Mouse (Mus musculus): ENCODE measurements at regions not wholly inside any gene's neighbourhood (a gene's known extent, or its start where the extent isn't known, plus 50 kb on each side); places are given as distances from the start of the nearest gene placed in this dataset.

DNA sequence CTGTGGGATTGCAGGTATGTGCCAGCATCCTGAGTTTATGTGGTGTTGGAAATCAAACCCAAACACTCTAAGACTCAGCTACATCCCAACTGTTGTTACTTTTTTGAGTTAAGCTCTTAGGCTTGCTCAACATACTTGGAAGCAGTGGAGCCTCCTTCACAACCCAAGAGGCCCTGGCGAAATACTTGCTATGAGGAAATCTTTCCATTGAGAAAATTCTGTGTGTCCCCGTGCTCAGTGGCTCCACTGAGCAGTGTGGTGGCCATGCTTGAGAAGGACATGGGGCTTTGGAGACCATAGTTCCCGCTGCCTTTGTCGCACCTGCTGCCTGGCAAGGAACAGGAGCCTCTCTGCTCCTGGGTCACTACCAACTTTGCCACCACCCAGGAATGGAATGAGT is 89.9 kb upstream of the Ccnd1 start:
- Histone ChIP-seq H3K4me1 (peaks cover 14% of the 10 kb centered on the region), H3K27ac (replicated peaks) (no peak overlapping the region), H3K9ac (replicated peaks) (no peak overlapping the region), H3K9me3 (replicated peaks) (no peaks in the 10 kb centered on the region), H3K4me2 (no peak overlapping the region), H3K36me3 (no peaks in the 10 kb centered on the region), H3K4me3 (replicated peaks) (no peak overlapping the region), H3K27me3 (replicated peaks) (peaks cover 13% of the 10 kb centered on the region)
- 91% methylated on average over 4 of the region's 4 CpGs for WGBS
- no peak for ATAC-seq (ENCODE audit: low FRiP score)

DNA sequence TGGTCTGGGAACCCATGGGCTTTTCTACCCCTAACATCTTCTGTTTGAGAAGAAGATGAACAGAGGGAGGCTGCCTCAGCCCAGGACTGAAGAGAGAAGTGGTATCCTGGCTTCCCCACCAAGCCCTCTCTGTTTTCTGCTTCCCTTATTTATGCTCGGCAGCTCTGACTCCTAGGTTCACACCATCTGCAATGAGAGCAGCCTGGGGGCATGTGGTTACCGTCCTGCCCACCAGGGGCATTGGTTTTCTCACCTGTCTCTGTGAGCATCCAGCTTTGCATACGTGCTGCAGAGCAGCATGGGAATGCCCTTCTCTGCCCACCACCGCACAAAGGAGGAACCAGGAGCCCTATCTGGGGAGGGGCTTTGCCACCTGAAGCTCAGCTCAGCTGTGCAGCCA is 89.4 kb upstream of the Ccnd1 start:
- ATAC-seq (ENCODE audit: low FRiP score), result no peak
- H3K27ac ChIP-seq (replicated peaks), result no peak overlapping the region

DNA sequence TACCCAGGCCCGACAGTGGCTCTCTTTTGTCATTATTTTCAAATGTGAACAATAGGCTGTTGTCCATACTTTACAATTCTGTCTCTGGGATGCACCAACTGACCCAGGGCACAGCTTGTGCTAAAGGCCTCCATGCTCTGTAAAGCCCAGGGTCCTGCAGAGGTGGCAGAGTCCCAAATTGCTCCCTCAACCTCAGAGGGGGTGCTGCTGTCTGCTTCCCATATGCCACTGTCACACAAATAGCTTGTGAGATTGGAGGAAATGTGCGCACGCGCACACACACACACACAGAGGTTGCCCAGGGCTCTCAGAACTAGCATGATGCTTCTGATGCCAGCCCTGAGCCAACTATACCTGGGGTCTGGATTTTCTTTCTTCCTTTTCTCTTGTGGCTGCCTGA is 87.3 kb upstream of the Ccnd1 start:
- no peaks in the 10 kb centered on the region for H3K36me3 ChIP-seq
- H3K4me2 ChIP-seq, result no peak overlapping the region
- peaks cover 13% of the 10 kb centered on the region for H3K27me3 ChIP-seq (replicated peaks)
- H3K9ac ChIP-seq (replicated peaks), result no peak overlapping the region
- WGBS, result 76% methylated on average over 4 of the region's 4 CpGs
- H3K27ac ChIP-seq (replicated peaks), result no peak overlapping the region
- H3K4me3 ChIP-seq (replicated peaks), result no peak overlapping the region
- no peaks in the 10 kb centered on the region for H3K9me3 ChIP-seq (replicated peaks)
- ATAC-seq (ENCODE audit: low FRiP score), result no peak
- H3K4me1 ChIP-seq, result peaks cover 14% of the 10 kb centered on the region

More for the DNA sequence above, 89.4 kb upstream of the Ccnd1 start:
- H3K4me2 ChIP-seq, result no peak overlapping the region
- no peak overlapping the region for H3K4me3 ChIP-seq (replicated peaks)
- H3K36me3 ChIP-seq, result no peaks in the 10 kb centered on the region
- H3K9me3 ChIP-seq (replicated peaks), result no peaks in the 10 kb centered on the region
- 51% methylated on average over 4 of the region's 4 CpGs for WGBS
- H3K4me1 ChIP-seq, result peaks cover 14% of the 10 kb centered on the region
- H3K27me3 ChIP-seq (replicated peaks), result peaks cover 13% of the 10 kb centered on the region
- H3K9ac ChIP-seq (replicated peaks), result no peak overlapping the region

DNA sequence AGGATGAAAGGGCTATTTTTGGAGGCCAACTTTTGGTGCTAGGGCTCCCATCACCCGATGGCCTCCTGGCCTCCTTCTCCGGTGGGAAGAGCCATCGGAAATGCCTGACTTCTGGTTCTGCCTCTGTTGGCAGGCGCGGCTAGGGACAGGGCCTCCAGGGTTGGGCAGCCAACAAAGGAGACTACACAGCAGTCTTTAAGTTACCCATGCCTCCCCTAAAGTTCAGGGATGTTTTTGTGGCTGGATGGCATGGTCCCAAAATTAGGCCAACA is 86.2 kb upstream of the Ccnd1 start:
- Histone ChIP-seq H3K4me2 (no peak overlapping the region), H3K4me3 (replicated peaks) (no peak overlapping the region), H3K27ac (replicated peaks) (no peak overlapping the region), H3K9me3 (replicated peaks) (no peaks in the 10 kb centered on the region), H3K4me1 (peaks cover 10% of the 10 kb centered on the region), H3K9ac (replicated peaks) (no peak overlapping the region), H3K36me3 (no peaks in the 10 kb centered on the region), H3K27me3 (replicated peaks) (peaks cover 13% of the 10 kb centered on the region)
- WGBS, result 97% methylated on average over 5 of the region's 5 CpGs
- ATAC-seq (ENCODE audit: low FRiP score), result no peak

DNA sequence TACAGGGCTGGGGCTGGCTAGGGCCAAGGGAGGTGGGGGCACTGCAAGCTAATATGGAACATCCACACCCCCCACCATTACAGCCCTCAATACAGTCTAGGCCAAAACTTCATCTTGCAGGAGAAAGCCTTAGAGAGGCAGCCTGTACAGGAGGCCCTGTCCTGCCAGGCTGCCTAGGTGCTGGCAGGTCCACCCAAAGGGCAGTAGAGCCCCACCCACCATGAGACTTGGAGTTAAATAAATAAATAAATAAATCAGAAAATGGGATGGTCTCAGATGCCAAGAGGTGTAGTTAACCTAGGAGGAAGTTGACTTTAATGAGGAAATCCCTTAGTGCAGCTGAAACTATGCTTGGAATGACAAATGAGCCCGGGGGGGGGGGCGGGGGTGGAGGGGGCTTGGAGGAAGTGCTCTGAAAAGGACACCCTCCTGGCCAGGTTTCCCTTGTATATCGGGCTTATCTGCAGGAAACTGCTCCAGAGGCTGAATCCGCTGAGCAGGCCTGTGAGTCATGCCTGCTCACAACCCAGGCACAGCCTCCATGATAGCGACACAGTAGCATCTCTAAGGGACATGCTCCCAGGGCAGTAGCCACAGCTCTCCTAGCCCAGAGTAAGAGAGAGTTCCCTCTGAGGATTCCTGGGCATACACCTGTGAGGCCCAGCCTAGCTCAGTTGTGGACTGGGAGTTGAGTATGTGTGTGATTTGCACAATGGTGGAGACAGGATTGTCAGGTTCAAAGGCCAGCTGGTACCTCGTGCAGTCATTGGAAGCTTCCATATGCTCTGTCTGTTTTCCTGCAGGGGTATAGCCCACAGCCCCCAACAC is 85.7 kb upstream of the Ccnd1 start:
- H3K9ac ChIP-seq (replicated peaks), result no peak overlapping the region
- no peak overlapping the region for H3K4me2 ChIP-seq
- H3K27me3 ChIP-seq (replicated peaks), result peaks cover 13% of the 10 kb centered on the region
- H3K9me3 ChIP-seq (replicated peaks), result no peaks in the 10 kb centered on the region
- H3K27ac ChIP-seq (replicated peaks), result no peak overlapping the region
- no peaks in the 10 kb centered on the region for H3K36me3 ChIP-seq
- H3K4me1 ChIP-seq, result peaks cover 5% of the 10 kb centered on the region
- WGBS, result 72% methylated on average over 6 of the region's 6 CpGs
- no peak overlapping the region for H3K4me3 ChIP-seq (replicated peaks)
- ATAC-seq (ENCODE audit: low FRiP score), result no peak

DNA sequence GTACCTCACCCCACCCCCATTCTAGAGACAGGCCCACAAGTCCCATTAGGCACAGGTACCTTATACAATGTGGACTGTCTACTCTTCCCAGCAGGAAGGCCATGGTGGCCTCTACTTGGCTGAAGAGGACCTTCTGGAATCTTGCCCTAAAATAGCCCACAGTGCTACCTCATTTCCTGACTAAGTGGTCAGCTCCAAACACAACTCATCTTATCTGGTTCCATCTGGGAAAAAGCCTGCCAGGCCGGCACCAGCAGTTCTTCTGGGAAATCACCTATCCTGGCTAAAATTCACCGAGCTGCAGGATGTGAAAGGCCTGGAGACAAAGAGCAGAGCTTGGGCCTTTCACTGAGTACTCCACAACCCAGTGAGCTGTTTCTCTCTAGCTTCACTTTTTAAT is 84.9 kb upstream of the Ccnd1 start:
- Histone ChIP-seq H3K9ac (replicated peaks) (no peak overlapping the region), H3K4me2 (no peak overlapping the region), H3K27ac (replicated peaks) (no peak overlapping the region), H3K36me3 (no peaks in the 10 kb centered on the region), H3K27me3 (replicated peaks) (peaks cover 5% of the 10 kb centered on the region; the same call in 1 of the 2 replicates), H3K4me1 (no peaks in the 10 kb centered on the region), H3K9me3 (replicated peaks) (no peaks in the 10 kb centered on the region), H3K4me3 (replicated peaks) (no peak overlapping the region)
- 89% methylated on average over 2 of the region's 2 CpGs for WGBS
- no peak for ATAC-seq (ENCODE audit: low FRiP score)

DNA sequence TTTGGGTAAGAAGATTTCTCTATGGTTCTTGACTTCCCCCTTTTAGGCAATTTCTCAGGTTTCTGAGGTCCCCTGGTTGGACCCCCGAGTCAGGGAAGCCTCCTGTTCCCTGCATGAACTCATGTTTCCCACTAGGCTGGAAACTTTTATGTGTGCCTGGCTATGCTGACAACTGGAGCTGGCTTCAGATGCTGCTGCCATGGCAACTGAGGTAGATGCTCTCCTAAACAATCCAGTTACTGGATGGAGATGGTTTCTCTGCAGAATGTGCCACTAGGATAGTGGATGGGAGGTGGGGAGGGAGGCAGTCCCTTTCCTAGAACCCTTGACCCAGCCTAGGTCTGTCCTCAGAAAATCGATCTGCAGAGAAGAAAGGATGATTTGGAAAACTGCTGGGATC is 79.4 kb upstream of the Ccnd1 start:
- no peak overlapping the region for H3K27ac ChIP-seq (replicated peaks)
- H3K4me1 ChIP-seq, result peaks cover 3% of the 10 kb centered on the region; the same call in 1 of the 2 replicates
- H3K27me3 ChIP-seq (replicated peaks), result 0 out of 2 replicates have a peak, but pooled peaks cover 3% of the 10 kb centered on the region
- H3K4me2 ChIP-seq, result no peak overlapping the region
- H3K36me3 ChIP-seq, result no peaks in the 10 kb centered on the region
- H3K4me3 ChIP-seq (replicated peaks), result no peak overlapping the region
- H3K9me3 ChIP-seq (replicated peaks), result no peaks in the 10 kb centered on the region
- no peak for ATAC-seq (ENCODE audit: low FRiP score)
- 77% methylated on average over 2 of the region's 2 CpGs for WGBS
- H3K9ac ChIP-seq (replicated peaks), result no peak overlapping the region

DNA sequence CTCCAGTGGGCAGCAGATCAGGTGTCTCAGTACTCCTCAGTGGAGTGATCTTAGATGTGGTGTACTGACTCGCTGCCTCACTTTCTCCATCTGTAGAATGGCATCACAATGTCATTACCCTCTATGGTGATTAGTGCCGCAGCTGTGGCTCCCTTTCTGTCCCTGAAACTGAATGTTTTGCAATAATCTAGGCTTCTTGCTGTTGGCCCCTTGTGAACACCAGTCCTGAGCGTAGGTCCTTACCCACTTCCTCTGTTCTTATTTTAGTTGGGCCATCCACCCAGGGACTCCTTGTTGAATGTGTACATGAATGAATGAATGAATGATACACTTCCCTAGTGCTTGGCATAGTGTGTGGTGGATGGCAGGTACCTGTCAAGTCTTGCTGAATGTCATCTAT is 78.4 kb upstream of the Ccnd1 start:
- Histone ChIP-seq H3K4me2 (no peak overlapping the region), H3K4me3 (replicated peaks) (no peak overlapping the region), H3K4me1 (peaks cover 3% of the 10 kb centered on the region; the same call in 1 of the 2 replicates), H3K9me3 (replicated peaks) (no peaks in the 10 kb centered on the region), H3K27ac (replicated peaks) (no peak overlapping the region), H3K36me3 (no peaks in the 10 kb centered on the region), H3K9ac (replicated peaks) (no peak overlapping the region), H3K27me3 (replicated peaks) (0 out of 2 replicates have a peak, but pooled peaks cover 3% of the 10 kb centered on the region)
- 95% methylated on average over 3 of the region's 3 CpGs for WGBS
- ATAC-seq (ENCODE audit: low FRiP score), result no peak

DNA sequence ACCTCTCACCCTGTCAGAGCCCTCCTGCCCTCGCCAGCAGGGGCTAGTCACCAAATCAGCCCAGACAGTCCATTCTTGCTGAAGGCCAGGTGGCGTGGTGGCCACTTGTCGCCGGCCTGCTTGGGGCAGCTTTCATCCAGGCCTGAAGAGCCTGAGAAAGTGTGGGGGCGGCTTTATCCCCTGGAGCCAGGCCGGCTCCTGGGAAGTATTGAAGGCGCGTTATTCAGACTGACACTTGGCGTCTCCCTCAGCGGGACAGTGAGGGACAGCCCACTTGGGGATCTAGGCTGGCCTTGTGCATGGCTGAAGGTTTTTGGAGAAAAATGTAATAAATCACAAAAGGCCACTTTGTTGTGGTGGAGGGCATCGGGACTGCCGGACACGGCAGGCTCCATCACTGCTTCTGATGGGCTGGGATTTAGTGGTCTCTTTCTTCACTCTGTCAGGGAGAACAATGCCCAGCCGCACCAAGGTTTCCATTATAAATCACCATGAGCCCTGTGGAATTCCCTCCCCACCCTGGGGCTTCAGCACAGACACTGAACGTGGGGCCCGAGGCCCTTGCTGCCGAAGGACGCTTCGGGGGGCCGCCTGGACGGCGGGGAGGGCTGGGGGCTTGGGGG is 75.8 kb upstream of the Ccnd1 start:
- WGBS, result 11% methylated on average over 22 of the region's 22 CpGs
- Histone ChIP-seq H3K27me3 (replicated peaks) (0 out of 2 replicates have a peak, but pooled peaks cover 3% of the 10 kb centered on the region), H3K36me3 (no peaks in the 10 kb centered on the region), H3K4me3 (replicated peaks) (no peak overlapping the region), H3K9me3 (replicated peaks) (no peaks in the 10 kb centered on the region), H3K9ac (replicated peaks) (no peak overlapping the region), H3K4me2 (no peak overlapping the region), H3K27ac (replicated peaks) (no peak overlapping the region), H3K4me1 (peaks cover 3% of the 10 kb centered on the region; the same call in 1 of the 2 replicates)
- ATAC-seq (ENCODE audit: low FRiP score), result no peak

DNA sequence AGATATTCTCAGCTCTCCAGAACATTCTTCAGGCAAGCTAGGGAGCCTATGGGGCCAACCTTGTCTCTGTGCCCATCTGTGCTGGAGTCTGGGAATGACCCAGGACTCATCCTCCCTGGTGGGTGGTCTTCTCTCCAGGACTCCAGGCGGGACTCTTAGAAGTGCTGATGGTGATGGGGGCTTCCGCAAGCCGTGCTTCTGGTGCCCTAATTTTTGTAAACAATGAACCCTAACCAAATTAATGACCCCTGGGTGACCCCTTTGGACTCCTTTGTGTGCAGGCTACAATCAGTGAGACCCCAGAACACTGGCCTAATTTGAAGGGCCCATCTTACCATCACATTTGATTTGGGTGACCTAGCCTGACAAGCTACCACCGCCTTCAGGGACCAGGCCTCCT is 71.0 kb upstream of the Ccnd1 start:
- H3K9ac ChIP-seq (replicated peaks), result no peak overlapping the region
- 43% methylated on average over 4 of the region's 4 CpGs for WGBS
- peaks cover 3% of the 10 kb centered on the region; the same call in 1 of the 2 replicates for H3K4me1 ChIP-seq
- H3K27ac ChIP-seq (replicated peaks), result no peak overlapping the region
- no peak overlapping the region for H3K4me3 ChIP-seq (replicated peaks)
- H3K36me3 ChIP-seq, result no peaks in the 10 kb centered on the region
- 0 out of 2 replicates have a peak, but pooled peaks cover 3% of the 10 kb centered on the region for H3K27me3 ChIP-seq (replicated peaks)
- H3K4me2 ChIP-seq, result no peak overlapping the region
- no peak for ATAC-seq (ENCODE audit: low FRiP score)
- H3K9me3 ChIP-seq (replicated peaks), result no peaks in the 10 kb centered on the region

DNA sequence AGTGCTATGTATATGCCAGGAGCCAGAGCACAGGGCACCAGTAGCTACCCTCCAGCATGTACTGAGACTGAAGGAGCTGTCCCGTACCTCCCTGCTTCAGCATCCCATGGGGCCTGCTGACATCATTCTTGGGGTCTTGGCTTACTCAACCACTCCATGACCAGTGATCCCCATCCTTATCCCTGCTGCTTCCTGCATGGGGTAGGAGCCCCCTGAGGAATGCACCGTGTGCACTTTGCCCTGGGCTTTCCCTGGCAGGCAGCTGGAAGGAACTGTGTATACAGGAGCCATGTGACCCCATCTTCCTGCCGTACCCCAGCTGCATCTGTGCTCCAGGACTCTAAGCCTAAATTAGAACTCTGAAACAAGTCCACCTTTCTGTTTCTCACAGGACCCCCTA is 70.3 kb upstream of the Ccnd1 start:
- no peak overlapping the region for H3K9ac ChIP-seq (replicated peaks)
- 0 out of 2 replicates have a peak, but pooled peaks cover 3% of the 10 kb centered on the region for H3K27me3 ChIP-seq (replicated peaks)
- no peaks in the 10 kb centered on the region for H3K4me1 ChIP-seq
- no peaks in the 10 kb centered on the region for H3K9me3 ChIP-seq (replicated peaks)
- no peak overlapping the region for H3K4me2 ChIP-seq
- WGBS, result 72% methylated on average over 3 of the region's 3 CpGs
- no peaks in the 10 kb centered on the region for H3K36me3 ChIP-seq
- no peak overlapping the region for H3K4me3 ChIP-seq (replicated peaks)
- ATAC-seq (ENCODE audit: low FRiP score), result no peak
- no peak overlapping the region for H3K27ac ChIP-seq (replicated peaks)

DNA sequence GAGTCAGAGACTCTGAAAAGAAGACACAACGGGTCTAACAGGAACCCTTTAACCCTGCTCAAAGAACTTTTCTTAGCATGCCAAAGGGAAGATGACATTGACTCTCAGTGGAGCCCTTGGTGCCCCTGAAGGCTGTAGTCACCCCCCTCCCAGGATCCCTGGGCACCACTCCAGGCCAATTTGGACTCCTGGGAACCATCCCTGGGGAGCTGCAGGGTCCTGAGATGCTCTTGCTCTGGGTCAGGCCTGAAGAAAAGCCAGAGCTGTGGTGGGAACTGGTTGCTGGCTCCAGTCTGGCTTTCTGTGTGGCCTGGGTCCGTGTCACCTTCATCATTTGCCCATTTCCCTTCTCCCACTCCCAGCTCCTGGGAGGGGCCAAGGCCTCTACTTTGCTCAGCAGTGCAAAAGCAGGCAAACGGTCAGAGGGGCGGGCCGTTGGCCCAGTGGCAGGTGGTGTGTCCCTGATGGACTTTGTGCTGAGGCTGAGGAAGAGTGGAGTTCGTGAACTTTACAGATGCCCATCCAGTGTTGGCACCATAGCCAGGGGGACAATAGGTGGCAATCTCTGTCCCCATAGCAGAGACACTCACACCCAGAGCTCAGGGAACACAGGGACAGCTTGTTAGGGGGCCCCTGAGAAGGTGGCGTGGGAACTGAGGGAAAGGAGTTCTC is 69.1 kb upstream of the Ccnd1 start:
- 71% methylated on average over 7 of the region's 7 CpGs for WGBS
- H3K27me3 ChIP-seq (replicated peaks), result no peaks in the 10 kb centered on the region
- H3K4me2 ChIP-seq, result no peak overlapping the region
- no peaks in the 10 kb centered on the region for H3K9me3 ChIP-seq (replicated peaks)
- H3K36me3 ChIP-seq, result no peaks in the 10 kb centered on the region
- no peaks in the 10 kb centered on the region for H3K4me1 ChIP-seq
- no peak overlapping the region for H3K9ac ChIP-seq (replicated peaks)
- ATAC-seq (ENCODE audit: low FRiP score), result no peak
- H3K27ac ChIP-seq (replicated peaks), result no peak overlapping the region
- H3K4me3 ChIP-seq (replicated peaks), result no peak overlapping the region

Data from neural tube, embryonic 15.5 days (tissue).